Mouse (Mus musculus) adrenal gland, postnatal 25 days (tissue): ENCODE results near the gene Gm4141. TPM values are rescaled to one million over a fixed set of nuclear protein-coding genes. Genes with fewer than 3 reads are reported as not detected.
"Not testable (repeated sequence)": the region's sequence is repeated elsewhere in the genome, so short reads cannot be mapped to it uniquely, and the experiment has no call there.

ENCODE experiments used
- DNase-seq: peaks from one replicate; pipeline ENCODE4 v3.0.0; 2021; ENCODE audit warnings: mixed read lengths
- long read RNA-seq: library from polyadenylated mRNA; stranded (forward); transcript quantifications from one replicate; pipeline ENCODE4 v2.0.0, GENCODE M21; 2021
- total RNA-seq: library from RNA; stranded (reverse); gene quantifications from 2 replicates; pipeline ENCODE4 v1.2.3, GENCODE M21; 2021

Gene Gm4141
- total RNA-seq, result not detected in 2 replicates
- long read RNA-seq, result 0 reads

DNA sequence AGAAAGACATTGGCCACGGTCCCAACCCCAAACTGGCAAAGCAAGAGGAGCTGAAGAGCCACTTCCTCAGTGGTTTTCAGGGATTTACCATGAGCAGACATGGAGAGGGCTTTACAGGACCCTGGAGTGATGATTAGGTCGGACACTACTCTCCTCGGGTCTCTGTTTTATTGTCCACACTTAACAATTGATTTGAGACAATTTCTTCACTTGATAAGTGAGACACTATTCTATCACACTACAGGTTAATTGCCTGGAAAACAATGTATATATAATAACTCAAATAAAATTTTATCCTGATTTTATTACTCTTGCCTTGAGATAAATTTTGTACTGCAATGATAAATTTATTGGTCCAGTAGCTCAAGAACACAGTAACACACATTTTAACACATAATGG, at the start of gene Gm4141:
Gene Gm4141 (minus strand): TSS at position 101 of the 400 bp plus-strand sequence.
- not testable (repeated sequence) for DNase-seq

DNA sequence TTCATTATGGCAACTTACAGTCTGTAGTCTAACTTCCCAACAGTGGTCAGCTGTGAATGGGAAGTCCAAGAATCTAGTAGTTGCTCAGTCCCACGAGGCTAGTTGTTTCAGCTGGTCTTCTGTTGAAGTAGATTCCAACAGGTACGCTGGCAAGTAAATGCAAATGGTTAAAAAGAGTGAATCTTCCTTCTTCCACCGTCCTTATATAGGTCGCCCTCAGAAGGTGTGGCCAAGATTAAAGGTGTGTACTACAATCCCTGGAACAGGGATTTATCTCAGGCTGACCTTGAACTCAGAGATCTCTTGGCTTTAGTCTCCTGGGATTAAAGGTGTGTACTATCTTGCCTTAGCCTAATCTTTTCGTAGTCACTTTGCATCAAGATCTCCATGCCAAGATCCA, 22.9 kb upstream of the Gm4141 start, which contains the start of gene Gm4513:
Gene Gm4513 (minus strand): TSS at position 101 of the 400 bp plus-strand sequence.
- DNase-seq, result not testable (repeated sequence)

GRCm38 (mm10) chr7:20545657-20546056, 30.4 kb downstream of the Gm4141 start, which contains the start of gene Gm5726:
TSS of gene Gm5726 (minus strand) at chr7:20545757.
- not testable (repeated sequence) for DNase-seq

DNA sequence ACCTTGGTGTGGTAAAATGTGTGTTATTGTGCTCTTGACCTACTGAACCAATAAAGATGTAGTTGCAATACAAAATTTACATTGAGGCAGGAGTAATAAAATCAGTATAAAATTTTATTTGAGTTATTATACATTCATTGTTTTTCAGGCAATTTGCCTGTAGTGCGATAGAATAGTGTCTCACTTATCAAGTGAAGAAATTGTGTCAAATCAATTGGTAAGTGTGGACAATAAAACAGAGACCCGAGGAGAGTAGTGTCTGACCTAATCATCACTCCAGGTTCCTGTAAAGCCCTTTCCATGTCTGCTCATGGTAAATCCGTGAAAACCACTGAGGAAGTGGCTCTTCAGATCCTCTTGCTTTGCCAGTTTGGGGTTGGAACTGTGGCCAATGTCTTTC, 42.5 kb downstream of the Gm4141 start, which contains the start of gene Vmn1r104:
Gene Vmn1r104 (plus strand): TSS at position 301 of the 400 bp plus-strand sequence.
- not testable (repeated sequence) for DNase-seq

Other genes with a start within 250 kb of the Gm4141 start
- not detected in 2 replicates for gene Gm4133, start 242.2 kb downstream of the Gm4141 start, total RNA-seq
- not detected in 2 replicates for gene Gm5728, start 200.8 kb downstream of the Gm4141 start, total RNA-seq
- not detected in 2 replicates for gene Vmn1r100, start 158.3 kb downstream of the Gm4141 start, total RNA-seq
- not detected in 2 replicates for gene Vmn1r101, start 133.6 kb downstream of the Gm4141 start, total RNA-seq
- gene Gm10670, start 101.3 kb downstream of the Gm4141 start, total RNA-seq, result not detected in 2 replicates
- not detected in 2 replicates for gene Vmn1r103, start 65.7 kb downstream of the Gm4141 start, total RNA-seq
- not detected in 2 replicates for gene Vmn1r104, start 42.4 kb downstream of the Gm4141 start, total RNA-seq
- not detected in 2 replicates for gene Gm5726, start 30.5 kb downstream of the Gm4141 start, total RNA-seq
- gene Gm4513, start 22.8 kb upstream of the Gm4141 start, total RNA-seq, result not detected in 2 replicates
- gene Vmn1r107, start 92.7 kb upstream of the Gm4141 start, total RNA-seq, result not detected in 2 replicates
- gene Vmn1r111, start 127.0 kb upstream of the Gm4141 start, total RNA-seq, result not detected in 2 replicates
- not detected in 2 replicates for gene Gm10668, start 154.4 kb upstream of the Gm4141 start, total RNA-seq
- gene Vmn1r112, start 194.9 kb upstream of the Gm4141 start, total RNA-seq, result not detected in 2 replicates
- not detected in 2 replicates for gene Vmn1r113, start 211.0 kb upstream of the Gm4141 start, total RNA-seq
- gene Vmn1r114, start 235.9 kb upstream of the Gm4141 start, total RNA-seq, result not detected in 2 replicates